Mouse (Mus musculus) bone marrow, adult 2 months (tissue): ENCODE results near the gene Tfap4. TPM values are rescaled to one million over a fixed set of nuclear protein-coding genes. Genes with fewer than 3 reads are reported as not detected.

Source experiments
- H3K27ac ChIP-seq: fragments of 200-500 bp; 2 replicates; pipeline ENCODE4 v1.5.1; 2012; ENCODE audit warnings: low read depth, mild to moderate bottlenecking, control low read depth, inconsistent platforms, low read length; ENCODE audit not compliant: control insufficient read depth, poor library complexity, insufficient read depth
- H3K4me1 ChIP-seq: fragments of 200-500 bp; 2 replicates; pipeline ENCODE4 v1.6.1; 2011; ENCODE audit warnings: low read length; ENCODE audit not compliant: control insufficient read depth, insufficient read depth
- H3K4me3 ChIP-seq: fragments of 200-500 bp; replicated peaks from 2 replicates; pipeline ENCODE3; 2011; ENCODE audit warnings: mild to moderate bottlenecking, low read depth, low read length, control low read depth; ENCODE audit not compliant: control insufficient read depth
- CTCF ChIP-seq: fragments of 200-500 bp; IDR thresholded peaks from 2 replicates; pipeline ENCODE4 v1.5.1; 2011; ENCODE audit warnings: low read length, control low read depth; ENCODE audit not compliant: control insufficient read depth, insufficient read depth
- POLR2A ChIP-seq: fragments of 200-500 bp; IDR thresholded peaks from 2 replicates; pipeline ENCODE4 v1.6.1; 2011; ENCODE audit warnings: low read depth, mild to moderate bottlenecking, control low read depth, low read length, borderline replicate concordance; ENCODE audit not compliant: control insufficient read depth
- WGBS: fragments of 180-500 bp; shearing (Covaris S2); methylation state at CpG from one replicate; pipeline ENCODE4 v1.1.7; 2018; 5-methylcytosine and 5-hydroxymethylcytosine counted together
- polyA plus RNA-seq: library from polyadenylated mRNA; stranded (reverse); fragments of >200 nt; gene quantifications from 2 replicates; pipeline ENCODE4 v1.2.4, GENCODE M21; 2011; ENCODE audit warnings: low replicate concordance; ENCODE audit not compliant: missing spikeins, insufficient read depth, insufficient read length

Tfap4 gene
- polyA plus RNA-seq, 1 experiment = 10.2 TPM

DNA sequence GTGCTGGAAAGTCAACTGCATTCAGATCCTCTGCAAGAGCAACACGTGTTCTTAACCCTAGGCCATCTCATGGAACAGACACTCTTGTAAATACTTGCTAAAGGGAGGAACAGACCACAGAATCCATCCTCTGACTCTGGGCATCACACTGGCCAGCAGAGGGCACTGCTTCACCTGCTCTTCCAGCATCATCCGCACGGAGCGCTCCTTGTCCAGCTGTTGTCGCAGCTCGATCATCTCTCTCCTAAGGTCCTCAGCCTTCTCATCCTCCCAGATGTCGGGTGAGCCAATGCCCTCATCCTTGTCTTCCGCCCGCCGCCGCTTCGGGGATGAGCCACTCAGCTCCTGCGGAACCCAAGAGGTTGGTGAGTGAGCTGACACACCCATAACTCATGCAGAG, 8.6 kb downstream of the Tfap4 start:
- Histone ChIP-seq H3K27ac (no peak overlapping the region), H3K4me1 (peaks cover 3% of the 10 kb centered on the region), H3K4me3 (no peak overlapping the region)
- TF ChIP-seq POLR2A = no peak
- peak; percentile 99 for TF ChIP-seq CTCF
- WGBS = 53% methylated on average over 13 of the region's 13 CpGs

DNA sequence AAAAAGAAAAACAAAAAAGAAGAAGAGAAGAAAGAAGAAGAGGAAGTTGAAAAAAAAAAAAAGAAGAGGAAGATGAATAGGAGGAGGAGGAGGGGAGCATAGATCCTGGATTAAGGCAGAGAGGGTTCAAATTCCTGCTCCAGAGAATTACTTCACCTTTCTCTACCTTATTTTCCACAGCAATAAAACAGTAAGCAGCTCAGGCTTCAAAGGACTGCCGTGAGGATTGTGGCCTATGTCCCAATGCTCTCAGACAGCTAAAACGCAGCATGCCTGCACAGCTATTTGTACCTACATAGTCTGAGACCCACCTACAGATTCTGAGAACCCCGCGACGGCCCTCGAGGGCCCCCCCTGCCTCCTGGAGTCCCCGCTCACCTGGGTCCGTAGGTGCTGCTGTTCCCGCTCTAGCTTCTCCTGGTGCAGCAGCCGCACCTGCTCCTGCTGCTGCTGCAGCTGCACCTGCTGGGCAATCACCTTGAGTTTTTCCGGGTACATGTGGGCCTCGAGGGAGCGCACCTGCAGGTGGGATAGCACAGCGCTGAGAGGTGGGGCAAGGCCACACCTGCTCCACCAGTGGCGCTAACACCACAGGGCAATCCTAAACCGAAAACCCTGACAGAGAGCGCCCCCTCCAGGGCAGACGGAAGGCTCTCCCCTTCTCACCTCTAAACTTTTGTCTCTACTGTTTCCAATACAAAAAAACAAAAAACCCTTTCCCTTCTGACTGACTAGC, 10.5 kb downstream of the Tfap4 start:
- no peak overlapping the region for H3K4me3 ChIP-seq
- WGBS = 84% methylated on average over 18 of the region's 18 CpGs
- H3K27ac ChIP-seq = no peak overlapping the region
- TF ChIP-seq CTCF (peak; percentile 32; the same call in 1 of the 2 replicates), POLR2A (no peak)
- H3K4me1 ChIP-seq = peaks cover 3% of the 10 kb centered on the region

DNA sequence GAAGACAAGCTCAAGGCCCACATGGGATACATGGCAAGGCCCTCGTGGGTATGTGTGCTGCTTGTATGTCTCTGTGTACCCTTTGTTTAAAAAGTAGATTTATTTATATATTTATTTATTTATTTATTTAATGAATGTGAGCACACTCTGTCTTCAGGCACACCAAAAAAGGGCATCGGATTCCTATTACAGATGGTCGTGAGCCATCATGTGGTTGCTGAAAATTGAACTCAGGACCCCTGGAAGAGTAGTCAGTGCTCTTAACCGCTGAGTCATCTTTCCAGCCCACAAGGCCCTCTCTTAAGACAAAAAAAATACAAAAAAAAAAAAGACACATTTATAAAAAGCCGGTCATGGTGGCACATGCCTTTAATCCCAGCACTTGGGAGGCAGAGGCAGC, 12.0 kb downstream of the Tfap4 start:
- Histone ChIP-seq H3K4me1 (no peaks in the 10 kb centered on the region; the same call in 1 of the 2 replicates), H3K27ac (no peak overlapping the region), H3K4me3 (no peak overlapping the region)
- 80% methylated on average over 5 of the region's 5 CpGs for WGBS
- no peak for TF ChIP-seq CTCF
- TF ChIP-seq POLR2A = no peak

DNA sequence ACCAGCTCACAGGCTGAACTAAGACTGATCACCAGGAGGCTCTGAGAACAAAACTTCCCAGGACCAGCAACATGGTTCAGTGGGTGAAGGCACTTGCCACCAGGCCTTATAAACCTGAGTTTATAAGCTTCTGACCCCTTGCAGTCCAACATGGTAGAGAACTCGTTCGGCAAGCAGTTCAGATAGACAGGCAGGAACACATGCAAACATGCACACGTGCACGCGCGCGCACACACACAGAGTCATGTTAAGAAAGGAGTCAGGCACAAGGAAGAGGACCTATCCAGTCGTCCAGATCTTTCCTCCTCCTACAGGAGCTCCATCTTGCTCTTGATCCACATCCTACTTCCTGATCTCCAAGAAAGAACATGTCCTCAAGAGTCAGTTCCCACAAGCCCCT, 12.8 kb downstream of the Tfap4 start:
- WGBS = 91% methylated on average over 8 of the region's 8 CpGs
- no peaks in the 10 kb centered on the region; the same call in 1 of the 2 replicates for H3K4me1 ChIP-seq
- TF ChIP-seq CTCF = no peak
- no peak for TF ChIP-seq POLR2A
- H3K4me3 ChIP-seq = no peak overlapping the region
- H3K27ac ChIP-seq = no peak overlapping the region

DNA sequence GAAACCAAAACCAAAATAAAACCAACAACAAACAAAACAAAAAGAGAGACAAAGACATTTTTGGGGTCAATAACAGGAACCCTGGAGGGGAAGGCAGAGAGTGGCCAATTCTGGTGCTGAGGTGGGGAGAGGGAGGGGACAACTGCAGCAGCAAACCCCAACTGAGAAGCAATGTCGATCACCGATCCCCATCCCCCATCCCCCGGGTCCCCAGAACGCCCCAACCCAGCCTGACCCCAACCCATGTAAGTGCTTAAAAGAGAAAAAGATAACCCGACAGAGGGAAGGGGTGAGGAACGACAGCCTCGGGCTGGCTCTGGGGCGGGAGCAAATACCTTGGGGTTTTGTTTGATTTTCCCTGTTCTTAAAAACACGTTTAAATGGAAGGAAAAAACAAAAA, 14.8 kb downstream of the Tfap4 start:
- WGBS = 87% methylated on average over 9 of the region's 9 CpGs
- Histone ChIP-seq H3K27ac (no peak overlapping the region), H3K4me3 (no peak overlapping the region), H3K4me1 (no peaks in the 10 kb centered on the region; the same call in 1 of the 2 replicates)
- TF ChIP-seq CTCF (no peak), POLR2A (no peak)

- Histone ChIP-seq H3K27ac (no peak overlapping the region), H3K4me3 (no peak overlapping the region), H3K4me1 (peaks cover 2% of the 10 kb centered on the region)
- 67% methylated on average over 3 of the region's 3 CpGs for WGBS
- TF ChIP-seq CTCF = no peak
- TF ChIP-seq POLR2A = no peak
Measured at GRCm38 (mm10) chr16:4543266-4543665, 16.4 kb downstream of the Tfap4 start.

DNA sequence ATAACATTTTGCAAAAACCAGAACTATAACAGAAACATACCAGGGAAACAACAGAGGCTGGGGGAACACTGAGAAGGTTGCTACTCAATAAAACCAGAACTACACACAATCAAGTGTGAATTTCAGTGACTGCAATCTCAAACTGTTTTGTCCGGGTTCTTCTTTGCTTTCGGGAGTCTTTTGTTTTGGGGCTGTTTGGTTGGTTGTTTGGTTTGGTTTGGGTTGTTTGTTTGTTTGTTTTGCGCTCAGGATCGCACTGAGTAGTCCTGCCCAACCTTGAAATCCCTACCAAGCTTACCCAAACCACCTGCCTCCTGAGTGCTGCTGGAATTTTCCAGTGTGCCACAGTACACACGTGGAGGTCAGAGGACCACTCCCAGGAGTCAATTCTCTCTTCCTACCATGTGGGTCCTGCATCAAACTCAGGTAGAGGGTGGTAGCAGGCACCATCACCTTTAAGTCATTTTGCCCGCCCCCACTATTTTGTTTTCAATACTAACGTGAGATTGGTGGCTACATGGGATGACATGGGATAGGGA, 17.3 kb downstream of the Tfap4 start:
- 47% methylated on average over 7 of the region's 7 CpGs for WGBS
- Histone ChIP-seq H3K4me3 (no peak overlapping the region), H3K4me1 (peaks cover 4% of the 10 kb centered on the region), H3K27ac (no peak overlapping the region)
- TF ChIP-seq CTCF = no peak
- no peak for TF ChIP-seq POLR2A

DNA sequence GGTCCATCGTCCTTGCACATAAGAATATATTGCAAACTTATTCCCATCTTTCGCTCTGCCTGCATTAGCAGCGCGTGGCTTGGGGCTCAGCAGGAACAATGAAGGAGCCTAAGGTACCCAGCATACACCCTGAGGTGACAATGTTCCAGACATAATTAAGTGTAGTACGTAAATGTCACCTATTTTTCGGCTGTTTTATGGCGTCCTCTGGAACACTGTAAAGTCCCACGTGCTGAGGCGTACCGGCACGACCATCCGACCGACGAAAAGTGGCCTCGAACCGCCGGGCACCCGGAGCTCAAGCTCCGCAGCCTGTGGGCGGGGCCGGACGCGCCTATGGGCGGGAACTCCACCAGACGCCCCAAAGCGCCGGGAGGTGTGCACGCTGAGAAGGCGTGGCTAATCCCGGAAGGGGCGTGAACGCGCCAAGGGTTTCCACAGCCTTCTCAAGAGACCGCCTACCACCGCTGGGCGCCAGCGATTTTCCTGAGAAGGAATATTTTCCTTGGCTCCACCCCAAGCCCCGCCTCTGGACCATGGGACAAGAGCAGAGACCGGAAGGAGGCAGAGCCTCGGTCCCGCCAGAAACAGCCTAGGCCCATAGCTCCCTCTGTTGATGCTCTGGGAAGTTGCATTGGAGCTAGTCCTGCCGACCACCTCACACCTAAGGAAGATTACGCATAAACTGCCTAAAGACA, 18.0 kb downstream of the Tfap4 start, which contains the start of gene Srl:
TSS of gene Srl (minus strand) at position 316 of the 698 bp plus-strand sequence.
- H3K4me3 ChIP-seq = peak within 1 kb of the TSS; percentile 79
- WGBS = under 1% methylated on average over 43 of the region's 43 CpGs
- TF ChIP-seq CTCF (peak; percentile 75), POLR2A (peak; percentile 55; the same call in 1 of the 2 replicates)
- H3K27ac ChIP-seq = peak within 1 kb of the TSS; percentile 22; the same call in 1 of the 2 replicates
- peaks cover 4% of the 10 kb centered on the region for H3K4me1 ChIP-seq

- Histone ChIP-seq H3K4me1 (peaks cover 4% of the 10 kb centered on the region), H3K4me3 (no peak overlapping the region), H3K27ac (no peak overlapping the region)
- 60% methylated on average over 4 of the region's 4 CpGs for WGBS
- TF ChIP-seq POLR2A = no peak
- no peak for TF ChIP-seq CTCF
Measured at GRCm38 (mm10) chr16:4541033-4541432, 18.6 kb downstream of the Tfap4 start.
